Mouse (Mus musculus) midbrain, postnatal 0 days (tissue): ENCODE results near the gene Chrng. TPM values are rescaled to one million over a fixed set of nuclear protein-coding genes. Genes with fewer than 3 reads are reported as not detected.

ENCODE experiments used
- ATAC-seq: fragments of 200-750 bp; cut with Nextera tagmentation; 2 replicates; pipeline ENCODE4 v1.8.0; 2017; ENCODE audit warnings: moderate number of reproducible peaks, mild to moderate bottlenecking, moderate TSS enrichment, moderate library complexity; ENCODE audit not compliant: low FRiP score
- DNase-seq: peaks from one replicate; pipeline ENCODE4 v3.0.0-alpha.2; 2015; ENCODE audit warnings: low spot score
- H3K27ac ChIP-seq: fragments of 300-500 bp; sonication (generic); 2 replicates; pipeline ENCODE4 v1.5.1; 2014; ENCODE audit warnings: low read depth, mild to moderate bottlenecking, low read length, mixed read lengths
- H3K27me3 ChIP-seq: fragments of 300-500 bp; sonication (generic); 2 replicates; pipeline ENCODE4 v1.6.1; 2014; ENCODE audit warnings: low read length, control low read depth, mixed read lengths; ENCODE audit not compliant: insufficient read depth
- H3K36me3 ChIP-seq: fragments of 300-500 bp; sonication (generic); 2 replicates; pipeline ENCODE4 v1.6.1; 2014; ENCODE audit warnings: low read length, control low read depth, mixed read lengths; ENCODE audit not compliant: insufficient read depth
- H3K4me1 ChIP-seq: fragments of 300-500 bp; sonication (generic); 2 replicates; pipeline ENCODE4 v1.6.1; 2014; ENCODE audit warnings: mild to moderate bottlenecking, control low read depth, antibody characterized with exemption, low read length, mixed read lengths; ENCODE audit not compliant: insufficient read depth
- H3K4me2 ChIP-seq: fragments of 300-500 bp; sonication (generic); 2 replicates; pipeline ENCODE4 v1.6.1; 2014; ENCODE audit warnings: low read depth, mild to moderate bottlenecking, low read length, mixed read lengths; ENCODE audit not compliant: poor library complexity, severe bottlenecking
- H3K4me3 ChIP-seq: fragments of 300-500 bp; sonication (generic); 2 replicates; pipeline ENCODE4 v1.5.1; 2014; ENCODE audit warnings: low read depth, mild to moderate bottlenecking, low read length, moderate library complexity
- H3K9ac ChIP-seq: fragments of 300-500 bp; sonication (generic); replicated peaks from 2 replicates; pipeline ENCODE4 v1.6.1; 2014; ENCODE audit warnings: mild to moderate bottlenecking, low read length, moderate library complexity, mixed read lengths; ENCODE audit not compliant: poor library complexity, severe bottlenecking
- H3K9me3 ChIP-seq: fragments of 300-500 bp; sonication (generic); 2 replicates; pipeline ENCODE4 v1.6.1; 2016; ENCODE audit warnings: low read length, control low read depth
- CTCF ChIP-seq: IDR thresholded peaks from 2 replicates; pipeline ENCODE4 v1.5.1; 2016; ENCODE audit warnings: antibody characterized with exemption, mild to moderate bottlenecking
- WGBS: fragments of 180-500 bp; shearing (Covaris S2); extraction: QIAGEN DNeasy Blood & Tissue Kit; methylation state at CpG from one replicate; pipeline ENCODE4 v1.1.7; 2014; 5-methylcytosine and 5-hydroxymethylcytosine counted together
- polyA plus RNA-seq: library from polyadenylated mRNA; unstranded; fragments of >200 nt; fragmentation: Nextera tagmentation; extraction: Ambion mirVana; gene quantifications from 2 replicates; pipeline ENCODE4 v1.2.1, GENCODE M21; 2015
- total RNA-seq: library from RNA; depleted of rRNA; stranded (reverse); fragments of >200 nt; gene quantifications from 2 replicates; pipeline ENCODE4 v1.2.3, GENCODE M21; 2014

Chrng gene
- total and polyA plus RNA-seq, 2 experiments from 2014 or later = 0.49 TPM; not detected in 1

DNA sequence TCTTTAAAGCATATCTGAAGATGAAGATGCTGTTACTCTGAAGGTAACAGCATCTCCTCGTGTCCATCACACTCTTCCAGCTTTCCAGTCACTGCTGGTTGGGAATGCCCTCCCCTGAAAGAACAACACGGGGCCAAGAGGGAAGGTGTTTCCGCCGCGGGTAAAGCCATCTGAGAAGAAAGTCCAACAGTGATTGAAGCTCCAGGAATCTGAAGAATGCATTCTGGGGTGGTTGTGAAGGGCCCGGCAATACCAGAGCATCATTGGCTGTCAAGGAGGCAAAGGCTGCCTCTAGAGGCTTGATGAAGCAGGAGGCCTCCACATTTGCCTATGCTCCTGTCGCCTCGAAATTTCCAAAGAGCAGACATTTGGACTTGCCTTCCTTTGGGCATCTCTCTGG is 34.6 kb downstream of the Chrng start:
- DNase-seq (no peak), ATAC-seq (no peak)
- Histone ChIP-seq H3K4me1 (no peaks in the 10 kb centered on the region), H3K27ac (no peak overlapping the region), H3K9me3 (no peaks in the 10 kb centered on the region), H3K4me2 (no peak overlapping the region), H3K9ac (no peak overlapping the region), H3K36me3 (peaks cover 42% of the 10 kb centered on the region), H3K4me3 (no peak overlapping the region), H3K27me3 (no peaks in the 10 kb centered on the region)
- WGBS = 77% methylated on average over 8 of the region's 8 CpGs
- no peak for TF ChIP-seq CTCF

DNA sequence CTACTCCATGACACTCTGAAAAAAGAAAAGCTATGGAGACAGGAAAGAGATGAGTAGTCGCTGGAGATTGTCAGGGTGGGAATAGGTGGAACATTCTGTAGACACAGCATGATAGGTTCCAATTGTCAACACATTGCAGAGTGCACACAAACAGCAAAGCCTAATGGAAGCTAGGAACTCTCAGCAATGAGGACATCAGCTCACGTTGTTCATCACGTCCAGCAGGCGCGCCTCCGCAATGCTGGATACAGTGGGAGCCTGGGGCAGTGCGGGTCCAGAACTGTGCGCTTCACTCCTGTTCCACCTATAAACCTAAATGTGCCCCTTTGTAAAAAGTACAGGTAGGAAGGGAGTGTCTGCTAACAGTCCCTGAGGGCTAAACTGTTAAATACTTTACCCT is 38.6 kb downstream of the Chrng start:
- TF ChIP-seq CTCF = no peak
- Histone ChIP-seq H3K36me3 (peaks cover 12% of the 10 kb centered on the region), H3K4me1 (no peaks in the 10 kb centered on the region), H3K9me3 (no peaks in the 10 kb centered on the region), H3K27me3 (no peaks in the 10 kb centered on the region), H3K4me2 (no peak overlapping the region), H3K4me3 (no peak overlapping the region), H3K27ac (no peak overlapping the region), H3K9ac (no peak overlapping the region)
- no peak for ATAC-seq
- WGBS = 92% methylated on average over 8 of the region's 8 CpGs
- no peak for DNase-seq

DNA sequence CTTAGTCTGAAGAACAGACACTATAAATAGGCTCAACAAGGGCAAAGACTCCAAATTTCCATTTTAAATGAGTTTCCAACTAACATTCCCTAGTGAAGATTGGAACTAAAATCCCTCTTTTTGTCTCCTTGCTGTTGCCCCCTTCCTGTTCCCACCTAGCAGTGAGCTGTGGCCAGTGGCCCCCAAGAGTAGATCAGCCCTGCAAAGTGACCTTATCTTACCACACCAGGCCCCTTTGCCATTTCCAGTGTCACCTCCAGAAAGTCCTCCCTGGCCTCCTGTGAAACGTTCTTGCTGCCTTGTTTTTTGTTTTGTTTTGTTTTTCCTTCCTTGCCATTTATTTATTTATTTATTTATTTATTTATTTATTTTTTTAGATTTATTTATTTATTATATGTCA is 41.0 kb downstream of the Chrng start:
- no peak overlapping the region for H3K4me2 ChIP-seq
- H3K9me3 ChIP-seq = no peaks in the 10 kb centered on the region
- DNase-seq = no peak
- no peak overlapping the region for H3K9ac ChIP-seq
- H3K4me3 ChIP-seq = no peak overlapping the region
- no peaks in the 10 kb centered on the region for H3K36me3 ChIP-seq
- H3K4me1 ChIP-seq = no peaks in the 10 kb centered on the region
- no peak overlapping the region for H3K27ac ChIP-seq
- ATAC-seq = no peak
- H3K27me3 ChIP-seq = no peaks in the 10 kb centered on the region
- TF ChIP-seq CTCF = no peak
- whole genome bisulfite sequencing = 39% methylated on average over 1 of the region's 1 CpGs

- no peaks in the 10 kb centered on the region for H3K27me3 ChIP-seq
- H3K9ac ChIP-seq = no peak overlapping the region
- no peaks in the 10 kb centered on the region for H3K36me3 ChIP-seq
- ATAC-seq = peak; percentile 83
- no peak overlapping the region for H3K27ac ChIP-seq
- no peaks in the 10 kb centered on the region for H3K4me1 ChIP-seq
- no peaks in the 10 kb centered on the region for H3K9me3 ChIP-seq
- DNase-seq = peak; percentile 75
- peak; percentile 90 for TF ChIP-seq CTCF
- WGBS = 29% methylated on average over 22 of the region's 22 CpGs
- H3K4me3 ChIP-seq = peak overlapping the region; percentile 0; the same call in 1 of the 2 replicates
- peak overlapping the region; percentile 7 for H3K4me2 ChIP-seq
These were observed 41.7 kb downstream of the Chrng start for GRCm38 (mm10) chr1:87245929-87246815.

DNA sequence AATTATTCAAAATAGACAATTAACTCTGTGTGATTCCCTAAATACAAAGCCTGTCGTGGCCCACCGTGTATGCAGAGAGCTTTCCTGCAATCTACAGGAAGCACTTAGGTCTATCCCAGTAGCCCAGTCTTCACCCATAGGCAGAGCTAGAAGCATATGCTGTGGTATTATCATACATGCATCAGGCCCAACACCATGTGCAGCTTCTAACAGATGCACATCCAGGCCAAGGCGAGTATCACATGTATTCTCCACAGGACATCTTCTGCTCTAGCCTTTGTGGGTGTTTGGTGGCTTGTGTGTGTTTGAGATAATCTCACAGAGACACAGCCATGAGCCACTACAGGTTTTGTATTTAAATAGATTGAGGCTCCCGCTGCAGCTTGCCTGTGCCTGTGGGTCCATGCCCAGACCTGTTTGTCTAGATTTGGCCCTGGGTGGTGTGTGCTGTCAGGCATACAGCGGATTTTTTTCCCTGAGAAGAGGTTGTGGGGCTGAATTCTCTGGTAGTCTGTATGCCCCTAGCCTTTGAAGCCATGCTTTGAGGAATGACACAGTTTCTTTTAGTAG is 47.7 kb downstream of the Chrng start:
- Histone ChIP-seq H3K9ac (no peak overlapping the region), H3K4me2 (no peak overlapping the region), H3K4me3 (no peak overlapping the region), H3K27ac (no peak overlapping the region), H3K36me3 (no peaks in the 10 kb centered on the region), H3K9me3 (no peaks in the 10 kb centered on the region), H3K4me1 (no peaks in the 10 kb centered on the region), H3K27me3 (no peaks in the 10 kb centered on the region)
- no peak for ATAC-seq
- no peak for TF ChIP-seq CTCF
- no peak for DNase-seq
- WGBS = 46% methylated on average over 5 of the region's 5 CpGs

DNA sequence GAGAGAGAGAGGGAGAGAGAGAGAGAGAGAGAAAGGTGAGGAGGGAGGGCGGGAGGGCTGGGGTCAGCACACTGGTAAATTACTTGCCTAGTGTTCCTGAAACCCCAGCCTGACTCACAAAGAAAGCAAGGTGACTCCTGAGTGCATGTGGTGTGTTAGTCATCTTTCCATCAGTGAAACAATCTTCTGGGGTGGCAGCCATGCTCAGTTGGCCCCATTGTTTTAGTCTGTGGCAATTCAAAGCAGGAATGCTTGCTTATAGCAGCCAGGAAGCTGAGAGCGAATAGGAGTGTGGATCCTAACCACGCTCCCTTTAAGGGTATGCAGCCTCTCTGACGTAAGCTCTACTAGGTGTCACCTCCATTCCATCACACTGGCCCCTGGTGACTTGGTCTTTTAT is 50.7 kb downstream of the Chrng start:
- ATAC-seq (no peak), DNase-seq (no peak)
- Histone ChIP-seq H3K9me3 (no peaks in the 10 kb centered on the region), H3K9ac (no peak overlapping the region), H3K27ac (no peak overlapping the region), H3K36me3 (no peaks in the 10 kb centered on the region), H3K4me1 (no peaks in the 10 kb centered on the region), H3K4me3 (no peak overlapping the region), H3K4me2 (no peak overlapping the region), H3K27me3 (0 out of 2 replicates have a peak, but pooled peaks cover 3% of the 10 kb centered on the region)
- TF ChIP-seq CTCF = no peak
- WGBS = 70% methylated on average over 4 of the region's 4 CpGs
